8 mouse cellular contexts compared by ENCODE assay signal in the genomic region with DNA sequence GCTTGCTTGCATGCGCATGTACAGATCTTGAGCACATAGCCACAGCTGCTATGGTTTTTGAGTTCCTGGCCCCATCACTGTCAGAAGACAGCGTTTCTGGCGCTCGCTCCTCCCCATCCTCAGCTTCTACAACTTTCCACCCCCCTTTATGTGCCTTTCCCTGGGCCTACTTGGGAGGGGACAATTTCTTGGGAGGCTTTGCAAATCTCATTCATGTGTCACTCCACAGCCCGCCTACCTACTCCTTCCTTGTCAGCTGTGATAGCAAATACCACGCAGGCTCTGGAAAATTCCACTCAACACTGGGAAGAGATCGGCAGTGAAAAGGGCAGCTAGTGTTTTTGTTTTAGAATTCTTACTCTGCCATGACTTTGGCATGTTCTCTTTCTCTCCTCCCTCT. TPM values are rescaled to one million over a fixed set of nuclear protein-coding genes. Genes with fewer than 3 reads are reported as not detected.
DNase-seq lines count a peak whose midpoint lies in the region; ATAC-seq and TF ChIP-seq lines count a peak whose summit lies in the region.

No protein-coding gene starts in this region.

- TF ChIP-seq POLR2A in kidney, adult 2 months (IDR thresholded peaks at IDR 0.05; ENCODE audit: low read depth, low read length): no peak

- H3K9me3 ChIP-seq in embryonic facial prominence, embryonic 15.5 days (replicated peaks): no peaks in the 10 kb centered on the region
- H3K9me3 ChIP-seq in hindbrain, embryonic 15.5 days: no peaks in the 10 kb centered on the region
- H3K9me3 ChIP-seq in midbrain, embryonic 15.5 days: no peaks in the 10 kb centered on the region

- DNase-seq in kidney, adult 2 months: peak; percentile 71
- DNase-seq in kidney, adult 9 months: no peak
- no peak for DNase-seq in thymus, postnatal 25 days
- no peak for DNase-seq in urinary bladder, adult 18-20 months (ENCODE audit: low spot score in 2 of 2)

- TF ChIP-seq CTCF in kidney, adult 2 months (conservative IDR thresholded peaks at IDR 0.05; ENCODE audit: insufficient read depth, insufficient read length, low read depth, low read length): no peak

- H3K4me1 ChIP-seq in kidney, adult 2 months (ENCODE audit: control insufficient read depth, insufficient read depth, low read length): 0 out of 2 replicates have a peak, but pooled peaks cover 4% of the 10 kb centered on the region
- peaks cover 31% of the 10 kb centered on the region for H3K4me1 ChIP-seq in embryonic facial prominence, embryonic 15.5 days
- peaks cover 60% of the 10 kb centered on the region for H3K4me1 ChIP-seq in hindbrain, embryonic 15.5 days (replicated peaks)
- H3K4me1 ChIP-seq in midbrain, embryonic 15.5 days: peaks cover 65% of the 10 kb centered on the region

- H3K27ac ChIP-seq in kidney, adult 2 months (ENCODE audit: insufficient read depth, low read depth, low read length): peak overlapping the region; percentile 58; the same call in 1 of the 2 replicates
- peak overlapping the region; percentile 73 for H3K27ac ChIP-seq in embryonic facial prominence, embryonic 15.5 days (replicated peaks)
- H3K27ac ChIP-seq in hindbrain, embryonic 15.5 days (replicated peaks): peak overlapping the region; percentile 83
- peak overlapping the region; percentile 82 for H3K27ac ChIP-seq in midbrain, embryonic 15.5 days

- WGBS in kidney, adult 2 months: 39% methylated on average over 7 of the region's 7 CpGs
- 21% methylated on average over 7 of the region's 7 CpGs for WGBS in embryonic facial prominence, embryonic 15.5 days
- 39% methylated on average over 7 of the region's 7 CpGs for WGBS in hindbrain, embryonic 15.5 days
- WGBS in midbrain, embryonic 15.5 days: 21% methylated on average over 7 of the region's 7 CpGs

- H3K4me2 ChIP-seq in embryonic facial prominence, embryonic 15.5 days (replicated peaks): no peak overlapping the region
- H3K4me2 ChIP-seq in hindbrain, embryonic 15.5 days: no peak overlapping the region
- no peak overlapping the region; the same call in 1 of the 2 replicates for H3K4me2 ChIP-seq in midbrain, embryonic 15.5 days

- no peak overlapping the region for H3K9ac ChIP-seq in embryonic facial prominence, embryonic 15.5 days
- H3K9ac ChIP-seq in hindbrain, embryonic 15.5 days: no peak overlapping the region
- peak overlapping the region; percentile 9; the same call in 1 of the 2 replicates for H3K9ac ChIP-seq in midbrain, embryonic 15.5 days

- ATAC-seq in embryonic facial prominence, embryonic 15.5 days (ENCODE audit: insufficient number of reproducible peaks, low FRiP score, low TSS enrichment, low read depth): no peak
- ATAC-seq in hindbrain, embryonic 15.5 days (ENCODE audit: low FRiP score, low read depth): no peak
- ATAC-seq in midbrain, embryonic 15.5 days (replicated peaks): no peak
- no peak for ATAC-seq in megakaryocyte, adult 5-6 weeks (ENCODE audit: poor library complexity, severe bottlenecking)

- H3K4me3 ChIP-seq in kidney, adult 2 months (ENCODE audit: insufficient read depth, low read depth, low read length): no peak overlapping the region
- H3K4me3 ChIP-seq in embryonic facial prominence, embryonic 15.5 days (replicated peaks): no peak overlapping the region
- H3K4me3 ChIP-seq in hindbrain, embryonic 15.5 days: no peak overlapping the region
- no peak overlapping the region for H3K4me3 ChIP-seq in midbrain, embryonic 15.5 days

- H3K36me3 ChIP-seq in kidney, adult 2 months (ENCODE audit: control insufficient read depth, insufficient read depth, low read length): no peaks in the 10 kb centered on the region
- no peaks in the 10 kb centered on the region for H3K36me3 ChIP-seq in embryonic facial prominence, embryonic 15.5 days
- H3K36me3 ChIP-seq in hindbrain, embryonic 15.5 days: no peaks in the 10 kb centered on the region
- H3K36me3 ChIP-seq in midbrain, embryonic 15.5 days (replicated peaks): no peaks in the 10 kb centered on the region

- no peaks in the 10 kb centered on the region for H3K27me3 ChIP-seq in kidney, adult 2 months (replicated peaks; ENCODE audit: control insufficient read depth, insufficient read depth, low read length)
- peaks cover 3% of the 10 kb centered on the region; the same call in 1 of the 2 replicates for H3K27me3 ChIP-seq in embryonic facial prominence, embryonic 15.5 days
- H3K27me3 ChIP-seq in hindbrain, embryonic 15.5 days: no peaks in the 10 kb centered on the region
- H3K27me3 ChIP-seq in midbrain, embryonic 15.5 days (replicated peaks): no peaks in the 10 kb centered on the region

RNA-seq across cellular contexts. Expression of gene Pnmal2, which starts 4.2 kb away (rescaled TPM):
- 3.6 and 4.0 TPM in 2 replicates for polyA plus RNA-seq in kidney, adult 2 months (2012; rRNA removed)
- polyA plus RNA-seq in embryonic facial prominence, embryonic 15.5 days (2015; fragmentation: Nextera tagmentation; extraction: Ambion mirVana): 22.4 and 26.0 TPM in 2 replicates
- polyA plus RNA-seq in hindbrain, embryonic 15.5 days (2015; fragmentation: Nextera tagmentation; extraction: Ambion mirVana): 142 and 150 TPM in 2 replicates
- 198 and 205 TPM in 2 replicates for polyA plus RNA-seq in midbrain, embryonic 15.5 days (2015; fragmentation: Nextera tagmentation; extraction: Ambion mirVana)
- total RNA-seq in megakaryocyte, adult 5-6 weeks (2015): not detected in 2 replicates
- total RNA-seq in megakaryocyte, adult 5-6 weeks (2017): not detected in 2 replicates

RNA-seq across cellular contexts. Expression of gene Calm3, which starts 16.4 kb away (rescaled TPM):
- polyA plus RNA-seq in kidney, adult 2 months (2012; rRNA removed): 305 and 325 TPM in 2 replicates
- polyA plus RNA-seq in embryonic facial prominence, embryonic 15.5 days (2015; fragmentation: Nextera tagmentation; extraction: Ambion mirVana): 117 and 138 TPM in 2 replicates
- 382 and 391 TPM in 2 replicates for polyA plus RNA-seq in hindbrain, embryonic 15.5 days (2015; fragmentation: Nextera tagmentation; extraction: Ambion mirVana)
- 351 and 370 TPM in 2 replicates for polyA plus RNA-seq in midbrain, embryonic 15.5 days (2015; fragmentation: Nextera tagmentation; extraction: Ambion mirVana)
- 113 and 140 TPM in 2 replicates for total RNA-seq in megakaryocyte, adult 5-6 weeks (2015)
- total RNA-seq in megakaryocyte, adult 5-6 weeks (2017): 322 and 392 TPM in 2 replicates

RNA-seq across cellular contexts. Expression of gene Pnmal1, which starts 19.2 kb away (rescaled TPM):
- 0.01 and 0.06 TPM in 2 replicates for polyA plus RNA-seq in kidney, adult 2 months (2012; rRNA removed)
- polyA plus RNA-seq in embryonic facial prominence, embryonic 15.5 days (2015; fragmentation: Nextera tagmentation; extraction: Ambion mirVana): 1.8 and 2.9 TPM in 2 replicates
- 52.6 and 57.5 TPM in 2 replicates for polyA plus RNA-seq in hindbrain, embryonic 15.5 days (2015; fragmentation: Nextera tagmentation; extraction: Ambion mirVana)
- polyA plus RNA-seq in midbrain, embryonic 15.5 days (2015; fragmentation: Nextera tagmentation; extraction: Ambion mirVana): 74.5 and 76.1 TPM in 2 replicates
- not detected in 2 replicates for total RNA-seq in megakaryocyte, adult 5-6 weeks (2015)
- total RNA-seq in megakaryocyte, adult 5-6 weeks (2017): not detected in 2 replicates

RNA-seq across cellular contexts. Expression of gene Ptgir, which starts 34.0 kb away (rescaled TPM):
- 4.0 and 5.0 TPM in 2 replicates for polyA plus RNA-seq in kidney, adult 2 months (2012; rRNA removed)
- polyA plus RNA-seq in embryonic facial prominence, embryonic 15.5 days (2015; fragmentation: Nextera tagmentation; extraction: Ambion mirVana): 2.5 and 3.1 TPM in 2 replicates
- 0.13 and 0.52 TPM in 2 replicates for polyA plus RNA-seq in hindbrain, embryonic 15.5 days (2015; fragmentation: Nextera tagmentation; extraction: Ambion mirVana)
- 0.42 and 0.43 TPM in 2 replicates for polyA plus RNA-seq in midbrain, embryonic 15.5 days (2015; fragmentation: Nextera tagmentation; extraction: Ambion mirVana)
- 16.0 and 18.1 TPM in 2 replicates for total RNA-seq in megakaryocyte, adult 5-6 weeks (2015)
- total RNA-seq in megakaryocyte, adult 5-6 weeks (2017): 14.5 and 16.6 TPM in 2 replicates

RNA-seq across cellular contexts. Expression of gene Gm42372, which starts 42.6 kb away (rescaled TPM):
- polyA plus RNA-seq in kidney, adult 2 months (2012; rRNA removed): 0.08 TPM in 1 of 2 replicates, not detected in the other
- polyA plus RNA-seq in embryonic facial prominence, embryonic 15.5 days (2015; fragmentation: Nextera tagmentation; extraction: Ambion mirVana): 0.28 and 0.32 TPM in 2 replicates
- polyA plus RNA-seq in hindbrain, embryonic 15.5 days (2015; fragmentation: Nextera tagmentation; extraction: Ambion mirVana): 5.9 and 6.0 TPM in 2 replicates
- 6.8 and 7.1 TPM in 2 replicates for polyA plus RNA-seq in midbrain, embryonic 15.5 days (2015; fragmentation: Nextera tagmentation; extraction: Ambion mirVana)
- 0.18 TPM in 1 of 2 replicates, not detected in the other for total RNA-seq in megakaryocyte, adult 5-6 weeks (2015)
- total RNA-seq in megakaryocyte, adult 5-6 weeks (2017): 0.04 and 0.11 TPM in 2 replicates

Comparison
In these comparisons a context has a peak if more than half of its experiments do, and no peak if none do; other contexts are left out.
1. RNA of gene Pnmal1, which starts 19.2 kb away (polyA plus RNA-seq): 74.5 to 76.1 TPM in midbrain, embryonic 15.5 days and 52.6 to 57.5 TPM in hindbrain, embryonic 15.5 days; 1.8 to 2.9 TPM in embryonic facial prominence, embryonic 15.5 days and 0.01 to 0.06 TPM in kidney, adult 2 months; every median in the first group is over 10 times any median in the second.
2. Peak in every context shown above with its lines, with median percentiles within 50 percentile points of each other: H3K27ac ChIP-seq.